Mouse (Mus musculus): Measurements from ENCODE around the gene Spry1.
A peak's percentile ranks its signal among the peaks of the same experiment; 100 is the strongest.

The Spry1 gene

DNA sequence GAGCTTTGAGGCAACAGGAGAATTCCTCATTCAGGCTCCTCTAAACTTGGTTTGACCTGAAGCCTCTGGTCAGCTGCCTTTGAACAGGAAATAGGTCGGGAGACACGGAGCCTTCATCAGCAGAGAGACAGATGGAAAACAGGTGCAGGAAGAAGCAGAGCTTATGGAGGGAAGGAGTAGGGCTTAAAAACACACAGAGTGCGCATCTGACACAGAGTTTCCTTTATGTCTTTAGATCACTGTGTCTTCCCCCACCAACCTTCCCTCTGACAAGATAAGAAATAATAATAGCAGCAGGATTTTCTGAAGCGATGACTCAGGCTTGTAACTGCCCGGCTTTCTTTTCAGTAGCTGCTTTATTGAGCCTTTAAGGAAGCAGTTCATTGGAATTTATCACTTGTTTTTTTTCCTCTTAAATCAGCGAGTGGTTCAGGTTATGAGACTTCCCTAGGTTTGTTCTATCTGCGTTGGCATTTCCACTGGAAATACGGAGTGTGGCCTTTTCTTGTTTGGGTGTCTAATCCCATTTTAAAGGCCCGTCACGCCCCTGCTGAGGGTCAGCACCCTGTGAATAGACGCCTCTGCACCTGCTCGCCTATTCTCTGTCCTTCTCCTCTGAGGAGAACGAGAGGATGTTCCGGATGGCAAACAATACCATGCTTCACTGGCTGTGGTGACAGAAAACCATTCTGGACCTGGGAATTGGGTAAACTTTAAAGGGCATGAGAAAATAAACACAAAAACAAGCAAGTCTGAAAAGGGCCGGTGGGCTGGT, 32.7 kb downstream of the Spry1 start:
- DNase-seq (ENCODE audit: low spot score in 2 of 2), result no peak

DNA sequence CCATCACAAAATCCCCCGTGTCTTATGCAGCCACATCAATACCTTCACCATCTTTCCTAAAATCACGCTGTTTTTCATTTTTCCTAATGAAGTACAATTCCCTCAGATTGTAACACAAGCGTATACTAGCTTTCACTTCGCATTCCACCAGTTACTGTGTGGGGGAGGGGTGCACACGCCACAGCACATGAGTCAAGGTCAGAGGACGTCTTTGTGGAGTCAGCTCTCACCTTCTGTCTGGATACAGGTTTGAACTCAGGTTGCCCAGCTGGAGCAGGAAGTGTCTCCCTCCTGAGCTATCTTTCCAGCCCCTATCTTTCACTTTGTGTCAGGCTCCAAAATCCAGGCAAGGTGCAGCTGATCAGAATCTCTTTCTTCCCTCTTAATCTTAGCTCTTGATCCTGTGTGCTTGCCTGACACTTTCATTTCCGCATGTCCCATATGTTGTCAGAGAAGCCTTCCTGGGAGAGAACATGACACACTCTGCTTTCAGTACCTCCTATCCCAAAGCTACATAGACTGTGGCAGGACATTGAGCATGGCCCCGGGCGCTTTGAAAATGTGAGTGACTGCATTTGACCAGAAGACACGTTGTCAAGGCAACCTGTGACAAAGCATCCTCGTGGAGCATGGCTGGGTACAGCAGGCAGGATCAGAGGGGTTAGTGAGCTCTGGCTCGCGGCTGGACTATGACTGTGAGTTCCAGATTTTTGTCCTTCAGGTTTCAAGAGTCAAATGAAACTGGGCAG, 33.9 kb downstream of the Spry1 start:
- DNase-seq (ENCODE audit: low spot score in 2 of 2), result peak in 1 of 2 experiments; percentile 19

DNA sequence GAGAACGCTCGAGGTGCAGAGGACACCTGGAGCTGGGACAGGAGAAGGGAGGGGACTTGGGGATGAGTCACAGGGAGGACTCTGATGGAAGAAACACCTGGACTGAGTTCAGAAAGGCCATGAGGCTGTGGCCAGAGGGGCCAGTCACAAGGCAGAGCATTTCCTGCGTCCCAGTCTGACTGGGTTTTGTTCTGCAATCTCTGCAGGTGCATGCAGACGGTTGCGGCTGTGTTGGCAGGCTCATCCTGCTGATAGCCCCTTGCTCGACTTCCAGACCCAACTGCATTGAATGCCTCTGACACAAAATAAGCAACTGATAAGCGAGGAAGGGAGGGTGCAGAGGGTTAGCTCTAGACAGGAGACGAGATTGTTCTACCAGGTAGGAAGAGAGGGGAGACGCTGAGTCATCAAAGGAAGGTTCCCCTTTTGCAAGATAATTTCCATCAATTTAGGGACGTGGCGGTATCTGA, 35.3 kb downstream of the Spry1 start:
- DNase-seq (ENCODE audit: low spot score in 2 of 2), result no peak

DNA sequence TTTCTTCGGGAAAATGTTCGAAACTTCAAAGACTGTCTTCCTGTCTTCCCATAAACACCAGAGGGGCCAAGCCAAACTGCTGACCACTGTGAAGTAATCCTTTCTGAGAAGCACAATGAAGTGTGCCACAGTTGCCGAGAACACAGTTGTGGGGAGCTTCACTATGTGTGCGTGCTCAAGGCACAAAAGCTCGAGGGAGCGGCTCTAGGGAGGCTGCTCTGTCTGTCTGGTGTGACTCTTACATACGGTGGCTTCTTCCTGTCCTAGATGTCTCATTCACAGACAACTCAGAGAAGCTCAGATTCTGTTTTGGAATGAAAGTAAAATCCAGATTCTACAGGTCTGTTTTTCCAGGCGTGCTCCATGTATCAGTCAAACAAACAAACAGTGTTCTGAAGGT, 36.5 kb downstream of the Spry1 start:
- no peak for DNase-seq (ENCODE audit: low spot score in 2 of 2)

DNA sequence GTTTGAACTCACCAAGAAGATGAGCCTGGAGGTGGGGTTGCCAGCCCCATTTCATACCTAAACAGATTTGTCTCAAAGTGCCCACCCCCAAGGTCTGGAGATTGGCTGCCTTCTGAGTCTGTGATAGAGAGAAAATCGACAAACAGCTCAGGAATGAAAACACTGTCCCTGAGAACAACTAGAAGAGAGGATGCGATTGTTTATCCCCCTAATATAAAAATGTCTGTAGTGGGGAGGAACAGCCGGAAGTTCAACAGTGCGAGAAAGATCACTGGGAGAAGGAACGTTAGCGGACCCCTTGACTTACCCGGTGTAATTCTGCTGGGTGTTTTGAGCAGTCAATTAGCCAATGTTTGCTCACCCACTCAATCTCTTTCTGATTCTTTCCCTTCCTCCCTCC, 46.5 kb downstream of the Spry1 start:
- no peak for DNase-seq (ENCODE audit: low spot score in 2 of 2)

DNA sequence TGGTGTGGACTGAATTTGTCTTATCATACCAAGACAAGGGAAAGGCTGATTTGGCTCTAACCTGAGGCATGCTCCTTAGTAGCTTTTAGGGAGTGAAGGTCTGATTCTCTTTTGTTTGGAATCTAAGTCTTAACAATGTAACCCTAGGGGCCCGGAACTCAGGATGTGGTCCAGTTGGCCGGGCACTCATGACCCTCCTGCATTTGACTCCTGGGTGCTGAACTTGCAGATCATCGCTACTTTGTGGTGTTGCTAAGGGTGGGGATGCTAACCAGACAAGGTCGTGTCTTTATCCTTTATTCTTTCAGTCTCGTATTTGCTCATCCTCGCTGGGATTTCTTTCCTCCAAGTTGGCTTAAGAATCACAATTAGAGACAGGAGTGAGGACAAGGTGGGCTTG, 47.0 kb downstream of the Spry1 start:
- DNase-seq (ENCODE audit: low spot score in 2 of 2), result no peak

DNA sequence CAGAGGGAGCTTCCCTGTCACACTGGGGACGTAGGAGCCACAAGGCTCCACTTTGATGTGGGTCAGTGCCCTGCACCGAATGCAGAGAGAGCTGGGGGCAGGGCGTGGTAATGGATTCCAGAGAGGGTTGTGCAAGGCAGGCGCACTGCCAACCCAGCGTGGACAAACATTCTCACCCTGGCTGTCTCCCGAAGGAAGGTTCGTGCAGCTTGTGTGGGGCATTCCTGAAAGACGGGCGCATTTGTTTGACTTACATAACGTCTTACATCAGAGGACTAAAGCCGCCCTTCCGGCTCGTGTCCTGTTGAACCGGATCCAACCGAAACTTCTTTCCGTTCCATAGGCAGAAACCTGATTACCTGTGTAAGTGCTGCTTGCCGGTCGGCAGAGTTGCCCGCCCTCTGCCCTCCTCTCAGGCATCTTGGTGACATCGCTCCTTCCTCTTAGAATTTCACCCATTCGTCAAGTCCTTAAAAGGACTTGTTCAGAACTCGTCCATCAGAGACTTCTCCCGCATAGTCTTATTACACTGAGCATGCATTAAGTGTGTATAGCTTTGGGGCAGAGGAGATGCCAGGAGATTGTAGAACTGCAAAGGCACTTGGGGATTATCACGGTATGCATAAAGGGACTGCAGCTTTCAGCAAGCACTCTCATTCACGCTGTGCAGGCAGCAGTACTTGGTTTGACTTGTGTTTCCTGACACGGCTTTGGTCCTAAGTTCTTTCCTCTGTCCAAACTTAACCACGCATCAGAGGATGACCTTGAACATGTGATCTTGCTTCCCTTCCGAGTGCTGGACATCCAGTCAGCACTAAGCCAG, 47.6 kb downstream of the Spry1 start:
- peak in 1 of 2 experiments; percentile 19 for DNase-seq (ENCODE audit: low spot score in 2 of 2)

DNA sequence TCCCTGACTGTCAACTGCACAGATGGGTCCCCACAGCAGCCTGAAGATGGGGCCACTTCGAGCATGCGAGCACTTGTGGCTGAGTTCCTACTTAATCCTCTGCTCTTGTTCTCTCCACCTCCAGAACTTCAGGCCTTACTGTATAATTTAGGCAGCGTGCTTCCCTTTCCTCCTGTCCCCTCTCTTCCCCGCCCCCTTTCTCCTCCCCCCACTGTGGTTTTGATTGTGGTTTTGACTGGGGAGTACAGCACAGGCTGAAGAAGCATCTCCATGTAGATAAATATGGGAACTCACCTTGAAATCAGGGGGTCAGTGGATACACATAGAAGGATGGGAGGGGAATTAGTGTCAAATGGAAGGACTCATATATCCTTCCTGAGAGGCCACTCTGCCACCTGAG, 53.2 kb downstream of the Spry1 start:
- no peak for DNase-seq (ENCODE audit: low spot score in 2 of 2)

DNA sequence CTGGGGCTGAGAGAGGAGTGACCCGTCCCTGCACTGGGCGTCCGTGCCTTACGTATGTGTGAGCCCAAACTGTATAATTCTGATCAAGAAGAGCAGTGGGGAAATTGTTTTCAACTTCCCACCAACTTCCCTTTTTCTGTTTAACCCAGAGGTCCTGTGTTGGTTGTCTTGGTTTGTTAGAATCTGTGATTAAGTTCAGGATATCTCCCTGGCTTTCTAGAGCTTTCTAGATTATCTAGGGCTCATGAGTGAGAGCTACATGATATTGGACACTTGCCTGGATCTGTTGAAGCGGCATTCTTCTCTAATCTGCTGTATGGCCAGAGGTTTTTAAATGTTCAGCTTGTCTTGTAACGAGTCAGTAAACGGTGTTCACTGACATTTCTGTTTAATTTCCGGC, 53.8 kb downstream of the Spry1 start:
- DNase-seq (ENCODE audit: low spot score in 2 of 2), result no peak
